Mouse (Mus musculus) brain, adult 2 months (tissue): ENCODE measurements around the gene Smim17.
"Not testable (repeated sequence)": the region's sequence is repeated elsewhere in the genome, so short reads cannot be mapped to it uniquely, and the experiment has no call there.

Experiments
- DNase-seq: peaks from one replicate; pipeline ENCODE4 v3.0.0; 2011; ENCODE audit warnings: low read depth, low spot score

The Smim17 gene

DNA sequence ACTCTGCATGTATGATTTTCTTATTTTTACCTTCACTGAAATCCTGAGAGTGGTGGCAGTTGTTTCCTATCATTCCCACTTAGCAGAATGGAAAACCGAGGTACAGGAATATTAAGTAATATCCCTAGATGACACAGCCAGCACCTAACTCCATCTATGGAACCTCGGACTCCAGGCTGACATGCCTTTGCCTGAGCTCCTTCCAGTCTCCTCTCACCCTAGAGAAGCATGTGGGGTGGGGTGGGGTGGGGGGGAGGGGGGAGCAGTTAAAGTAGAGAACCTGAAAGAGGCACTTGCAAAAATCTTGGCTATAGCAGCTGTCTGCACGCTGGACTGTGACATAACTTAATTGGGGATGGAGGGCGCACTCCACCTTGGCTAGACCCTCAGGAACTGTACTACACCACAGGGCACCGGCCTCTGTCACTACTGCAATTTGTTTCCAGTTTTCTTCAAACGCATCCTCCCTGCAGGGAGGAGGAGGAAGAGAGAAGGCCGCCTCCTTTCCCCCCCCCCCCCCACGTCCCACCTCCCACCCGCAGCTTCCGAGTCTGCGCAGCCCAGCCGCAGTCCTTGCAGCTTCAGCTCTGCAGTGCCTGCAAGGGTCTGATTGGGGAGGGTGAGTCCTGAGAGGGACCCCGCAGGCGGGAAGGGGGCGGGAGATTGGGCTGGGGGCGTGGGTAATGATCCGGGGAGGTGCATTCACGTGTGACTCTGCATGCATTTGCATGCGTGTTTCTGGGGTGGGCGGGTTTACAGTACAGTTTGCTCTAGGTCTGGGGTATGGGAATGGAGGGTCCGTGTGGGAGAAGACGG, 16.3 kb downstream of the Smim17 start:
- peak; percentile 67 for DNase-seq

DNA sequence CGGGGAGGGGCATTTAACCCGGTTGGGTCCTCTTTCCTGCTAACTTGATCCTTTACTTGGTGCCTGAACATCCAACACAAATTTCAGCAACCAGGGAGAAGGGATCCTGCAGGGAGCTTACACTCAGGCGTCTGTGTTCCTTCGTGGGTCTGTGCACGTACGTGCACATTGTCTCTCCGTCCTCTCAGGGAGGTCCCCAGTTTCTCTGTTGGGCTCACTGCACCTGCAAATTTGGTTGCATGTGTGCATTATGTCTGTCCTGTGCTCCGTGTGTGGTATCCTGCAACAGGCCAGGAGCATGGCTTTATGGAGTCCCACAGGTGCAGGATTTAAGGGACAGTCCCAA, 16.9 kb downstream of the Smim17 start:
- DNase-seq: no peak

DNA sequence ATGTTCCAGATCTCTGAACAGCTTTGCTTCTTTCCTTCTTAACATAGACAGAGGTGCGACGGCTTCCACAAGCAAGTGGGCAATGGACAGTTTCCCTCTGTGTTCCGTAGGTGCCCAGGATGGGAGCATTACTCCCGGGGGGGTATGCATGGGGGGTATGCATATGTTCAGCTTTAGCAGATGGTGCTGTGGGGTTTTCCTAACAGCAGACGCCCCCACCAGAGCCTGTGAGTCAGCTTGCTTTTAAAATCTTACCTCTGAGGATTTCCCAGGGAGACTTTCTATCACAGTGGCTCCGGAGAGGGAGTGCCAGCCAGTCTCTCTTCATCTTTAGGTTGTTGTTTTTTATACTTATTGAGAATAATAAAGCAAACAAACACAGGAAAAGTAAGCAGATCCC, 21.4 kb downstream of the Smim17 start:
- peak; percentile 80 for DNase-seq

DNA sequence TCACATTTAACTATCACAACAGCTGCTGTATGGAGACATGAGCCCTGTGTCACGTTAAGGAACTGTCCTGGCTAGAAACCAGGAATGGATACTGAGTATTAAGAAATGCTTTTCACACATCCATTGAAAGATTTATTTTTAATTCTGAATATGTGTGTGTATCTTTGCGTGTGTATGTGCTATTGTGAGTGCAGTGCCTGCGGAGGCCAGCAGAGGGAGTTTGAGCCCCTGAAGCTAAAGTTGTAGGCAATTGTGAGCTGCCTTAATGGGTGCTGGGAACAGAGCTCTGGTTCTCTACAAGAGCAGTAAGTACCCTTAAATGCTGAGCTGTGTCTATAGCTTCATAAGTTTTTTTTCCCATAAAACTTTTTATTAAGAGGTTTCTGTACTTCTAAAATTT, 30.9 kb downstream of the Smim17 start:
- no peak for DNase-seq

DNA sequence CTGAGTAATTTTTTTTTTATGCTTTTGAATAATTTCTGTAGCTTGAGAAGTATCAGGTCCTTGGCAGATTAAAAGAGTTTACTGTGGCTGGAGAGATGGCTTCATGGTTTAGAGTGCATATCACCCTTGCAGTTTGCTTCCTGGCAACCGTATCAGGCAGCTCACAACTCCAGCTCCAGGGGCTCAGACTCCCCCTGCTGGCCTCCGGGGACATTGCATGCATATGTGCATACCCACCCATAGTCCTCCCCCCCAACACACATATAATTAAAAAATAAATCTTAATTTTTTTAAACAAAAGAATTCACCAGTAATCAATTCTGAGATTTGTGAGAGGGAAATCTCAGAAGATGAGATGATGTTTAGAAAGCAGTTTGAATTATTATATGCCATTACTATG, 31.8 kb downstream of the Smim17 start:
- peak; percentile 54 for DNase-seq

DNA sequence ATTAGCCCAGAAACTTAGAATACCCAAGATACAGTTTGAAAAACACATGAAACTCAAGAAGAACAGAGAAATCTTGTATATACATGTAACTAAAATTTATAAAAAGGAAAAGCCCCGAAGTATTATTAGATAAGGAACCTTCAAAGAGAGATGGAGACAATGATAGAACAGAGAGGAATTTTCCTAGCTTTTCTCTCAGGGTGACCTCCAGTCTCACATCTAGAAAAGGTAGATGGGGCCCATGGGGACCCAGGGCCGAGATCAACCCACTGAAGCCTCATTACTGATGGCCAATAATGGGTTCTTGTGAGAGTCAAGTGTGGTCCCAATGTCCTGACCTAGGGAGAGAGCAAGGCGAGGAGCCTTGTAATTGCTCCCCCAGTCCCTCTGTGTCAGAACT, 39.9 kb downstream of the Smim17 start, which contains the start of gene Olfr1344:
TSS of gene Olfr1344 (plus strand) at position 301 of the 400 bp plus-strand sequence.
- DNase-seq: no peak

DNA sequence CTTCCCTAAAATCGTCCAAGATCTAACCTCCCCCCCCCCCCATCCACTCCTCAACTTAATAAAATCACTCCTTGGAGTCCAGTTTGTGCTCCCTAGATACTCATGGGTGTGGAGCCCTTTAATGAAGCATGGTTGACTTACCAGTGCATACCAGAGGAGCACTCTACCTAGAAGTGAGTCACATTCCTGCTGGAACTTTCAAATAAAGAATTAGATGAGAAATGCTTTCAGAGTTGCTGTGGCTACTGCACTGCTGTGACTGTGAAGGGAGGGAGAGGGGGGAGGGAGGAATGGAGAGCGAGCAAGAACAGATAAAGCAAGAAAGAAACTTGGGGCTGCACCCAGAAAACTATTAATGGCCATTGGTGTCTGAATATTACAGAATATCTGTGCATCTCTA, 42.7 kb downstream of the Smim17 start:
- DNase-seq: no peak

DNA sequence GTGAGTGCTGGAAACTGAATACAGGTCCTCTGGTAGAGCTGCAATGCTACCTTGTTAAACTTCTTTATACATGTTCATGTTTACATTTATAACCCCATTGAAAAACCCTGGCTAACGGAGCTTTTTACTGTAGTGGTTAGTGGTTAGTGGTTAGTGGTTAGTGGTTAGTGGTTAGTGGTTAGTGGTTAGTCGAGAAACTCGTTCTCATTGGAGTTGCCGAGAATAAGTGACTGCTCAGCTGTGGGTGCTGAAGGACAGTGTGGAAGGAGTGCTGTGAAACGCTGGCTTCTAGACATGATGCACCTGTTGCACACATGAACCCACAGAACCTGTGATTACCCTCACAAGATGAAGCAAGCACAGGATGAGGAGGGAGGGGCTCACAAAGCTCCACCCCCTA, 49.3 kb downstream of the Smim17 start:
- DNase-seq: no peak

DNA sequence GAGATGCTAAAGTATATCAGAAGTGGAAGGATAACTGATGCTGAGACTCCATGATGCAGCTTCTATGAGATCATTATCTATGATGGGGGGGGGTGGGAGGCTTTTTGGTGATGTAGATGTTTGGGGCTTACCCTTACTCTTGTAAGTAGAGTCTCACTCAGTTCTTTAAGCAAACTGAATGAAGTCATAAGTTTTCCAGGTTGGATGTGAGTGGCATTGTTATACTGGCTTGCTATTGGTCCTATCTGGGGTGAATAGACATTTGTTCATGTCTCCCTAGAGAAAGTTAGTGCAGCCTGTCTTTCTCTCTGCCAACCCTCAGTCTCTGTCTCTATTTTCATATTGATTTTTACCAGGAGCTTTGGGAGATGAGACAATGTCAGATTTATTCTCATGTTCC, 57.4 kb downstream of the Smim17 start, which contains the start of gene Olfr1336:
TSS of gene Olfr1336 (plus strand) at position 301 of the 400 bp plus-strand sequence.
- no peak for DNase-seq

DNA sequence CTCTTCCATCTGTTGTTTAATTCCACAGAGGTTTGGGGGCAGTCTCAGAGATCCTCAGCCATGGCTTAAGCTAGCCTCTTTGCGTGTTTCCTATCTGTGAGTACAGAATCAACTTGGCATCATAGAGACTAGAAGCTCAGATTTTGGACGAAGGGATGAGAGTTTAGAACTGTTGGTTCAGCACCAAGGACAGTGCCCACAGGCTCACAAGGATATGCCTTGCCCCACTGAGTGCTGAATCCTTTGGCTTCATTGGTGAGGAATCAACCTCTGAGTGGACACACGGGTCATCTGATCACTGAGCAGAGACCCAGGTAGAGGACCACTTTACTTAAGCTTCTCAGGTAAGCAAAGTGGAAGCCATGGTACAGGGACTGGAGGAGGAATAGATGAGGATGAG, 57.9 kb downstream of the Smim17 start:
- no peak for DNase-seq

DNA sequence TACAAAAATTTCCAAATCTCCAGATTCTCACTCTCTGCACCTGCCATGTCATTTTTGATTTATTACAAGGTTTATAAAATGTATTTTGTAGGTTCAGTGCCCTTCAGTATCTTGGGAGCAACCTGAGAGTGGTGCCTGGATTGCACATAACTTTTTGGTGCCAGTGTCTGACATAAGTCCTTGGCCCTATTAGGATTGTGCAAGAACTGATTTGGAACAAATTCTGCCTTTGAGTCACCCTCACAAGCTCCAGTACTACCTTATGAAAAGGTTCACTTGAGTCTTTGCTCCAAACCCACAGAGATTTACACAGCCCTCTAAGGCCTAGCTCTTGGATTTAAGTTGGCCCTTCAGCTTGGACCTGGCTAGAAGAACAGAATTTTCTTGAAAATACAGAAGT, 68.4 kb downstream of the Smim17 start, which contains the start of gene Olfr1346:
TSS of gene Olfr1346 (plus strand) at position 151 of the 400 bp plus-strand sequence.
- DNase-seq: no peak

DNA sequence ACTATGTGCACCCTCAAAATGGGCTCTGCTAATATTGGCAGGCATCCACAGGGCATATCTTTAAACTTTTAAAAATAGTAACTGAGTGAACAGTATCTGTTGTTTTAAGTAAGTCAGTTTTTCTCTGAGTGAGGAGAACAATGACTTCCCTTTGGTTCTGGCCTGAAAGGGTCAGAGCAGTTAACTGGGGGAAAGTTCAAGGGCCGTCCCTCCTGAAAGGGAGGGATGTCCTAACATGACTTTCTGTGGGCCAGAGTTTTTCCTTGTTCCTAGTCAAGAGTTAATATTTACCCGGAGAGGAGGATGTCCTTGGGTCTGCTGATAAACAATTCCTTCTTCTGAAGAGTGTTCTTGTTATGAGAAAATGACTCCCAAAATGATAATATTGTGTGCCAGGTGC, 79.1 kb downstream of the Smim17 start:
- not testable (repeated sequence) for DNase-seq
